Mouse (Mus musculus) midbrain, embryonic 14.5 days (tissue): ENCODE measurements around the gene Cdk5. TPM values are rescaled to one million over a fixed set of nuclear protein-coding genes. Genes with fewer than 3 reads are reported as not detected.
"Not testable (repeated sequence)": the region's sequence is repeated elsewhere in the genome, so short reads cannot be mapped to it uniquely, and the experiment has no call there.

ENCODE experiments used
- ATAC-seq: fragments of 200-750 bp; cut with Nextera tagmentation; 2 replicates; pipeline ENCODE4 v1.8.0; 2017; ENCODE audit warnings: moderate number of reproducible peaks, moderate library complexity; ENCODE audit not compliant: low FRiP score, low TSS enrichment
- DNase-seq: peaks from one replicate; pipeline ENCODE4 v3.0.0-alpha.2; 2015
- H3K27ac ChIP-seq: fragments of 300-500 bp; sonication (generic); replicated peaks from 2 replicates; pipeline ENCODE4 v1.5.1; 2014; ENCODE audit warnings: mild to moderate bottlenecking, low read depth, low read length, moderate library complexity
- H3K27me3 ChIP-seq: fragments of 300-500 bp; sonication (generic); 2 replicates; pipeline ENCODE4 v1.6.1; 2014; ENCODE audit warnings: low read length, control low read depth, mixed read lengths; ENCODE audit not compliant: control insufficient read depth, insufficient read depth
- H3K36me3 ChIP-seq: fragments of 300-500 bp; sonication (generic); 2 replicates; pipeline ENCODE4 v1.6.1; 2014; ENCODE audit warnings: low read length, control low read depth; ENCODE audit not compliant: control insufficient read depth, insufficient read depth
- H3K4me1 ChIP-seq: fragments of 300-500 bp; sonication (generic); 2 replicates; pipeline ENCODE4 v1.6.1; 2014; ENCODE audit warnings: mild to moderate bottlenecking, antibody characterized with exemption, low read length, control low read depth; ENCODE audit not compliant: control insufficient read depth, insufficient read depth
- H3K4me2 ChIP-seq: fragments of 300-500 bp; sonication (generic); 2 replicates; pipeline ENCODE4 v1.6.1; 2014; ENCODE audit warnings: mild to moderate bottlenecking, low read length, moderate library complexity
- H3K4me3 ChIP-seq: fragments of 300-500 bp; sonication (generic); replicated peaks from 2 replicates; pipeline ENCODE4 v1.5.1; 2014; ENCODE audit warnings: low read depth, low read length
- H3K9ac ChIP-seq: fragments of 300-500 bp; sonication (generic); replicated peaks from 2 replicates; pipeline ENCODE4 v1.6.1; 2014; ENCODE audit warnings: mild to moderate bottlenecking, low read length, moderate library complexity
- H3K9me3 ChIP-seq: fragments of 300-500 bp; sonication (generic); 2 replicates; pipeline ENCODE4 v1.6.1; 2016; ENCODE audit warnings: low read length, control low read depth, mixed read lengths; ENCODE audit not compliant: control insufficient read depth
- WGBS: fragments of 180-500 bp; shearing (Covaris S2); extraction: QIAGEN DNeasy Blood & Tissue Kit; methylation state at CpG from one replicate; pipeline ENCODE4 v1.1.7; 2014; 5-methylcytosine and 5-hydroxymethylcytosine counted together
- polyA plus RNA-seq: library from polyadenylated mRNA; unstranded; fragments of >200 nt; fragmentation: Nextera tagmentation; extraction: Ambion mirVana; gene quantifications from 2 replicates; pipeline ENCODE4 v1.2.1, GENCODE M21; 2014

The Cdk5 gene
- polyA plus RNA-seq, 1 experiment from 2014 or later: 110 TPM

DNA sequence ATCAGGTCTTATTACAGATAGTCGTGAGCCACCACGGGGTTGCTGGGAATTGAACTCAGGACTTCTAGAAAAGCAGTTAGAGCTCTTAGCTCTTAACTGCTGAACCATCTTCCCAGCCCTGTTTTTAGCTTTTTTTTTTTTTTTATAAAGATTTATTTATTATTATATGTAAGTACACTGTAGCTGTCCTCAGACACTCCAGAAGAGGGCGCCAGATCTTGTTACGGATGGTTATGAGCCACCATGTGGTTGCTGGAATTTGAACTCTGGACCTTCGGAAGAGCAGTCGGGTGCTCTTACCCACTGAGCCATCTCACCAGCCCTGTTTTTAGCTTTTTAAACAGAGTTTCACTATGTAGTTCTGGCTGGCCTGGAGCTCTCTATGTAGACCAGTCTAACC is 27.1 kb downstream of the Cdk5 start:
- not testable (repeated sequence) for ATAC-seq, H3K9ac ChIP-seq, H3K4me3 ChIP-seq, H3K9me3 ChIP-seq, H3K27ac ChIP-seq, DNase-seq, H3K4me2 ChIP-seq, H3K36me3 ChIP-seq, H3K27me3 ChIP-seq, H3K4me1 ChIP-seq
- WGBS: 91% methylated on average over 6 of the region's 6 CpGs

DNA sequence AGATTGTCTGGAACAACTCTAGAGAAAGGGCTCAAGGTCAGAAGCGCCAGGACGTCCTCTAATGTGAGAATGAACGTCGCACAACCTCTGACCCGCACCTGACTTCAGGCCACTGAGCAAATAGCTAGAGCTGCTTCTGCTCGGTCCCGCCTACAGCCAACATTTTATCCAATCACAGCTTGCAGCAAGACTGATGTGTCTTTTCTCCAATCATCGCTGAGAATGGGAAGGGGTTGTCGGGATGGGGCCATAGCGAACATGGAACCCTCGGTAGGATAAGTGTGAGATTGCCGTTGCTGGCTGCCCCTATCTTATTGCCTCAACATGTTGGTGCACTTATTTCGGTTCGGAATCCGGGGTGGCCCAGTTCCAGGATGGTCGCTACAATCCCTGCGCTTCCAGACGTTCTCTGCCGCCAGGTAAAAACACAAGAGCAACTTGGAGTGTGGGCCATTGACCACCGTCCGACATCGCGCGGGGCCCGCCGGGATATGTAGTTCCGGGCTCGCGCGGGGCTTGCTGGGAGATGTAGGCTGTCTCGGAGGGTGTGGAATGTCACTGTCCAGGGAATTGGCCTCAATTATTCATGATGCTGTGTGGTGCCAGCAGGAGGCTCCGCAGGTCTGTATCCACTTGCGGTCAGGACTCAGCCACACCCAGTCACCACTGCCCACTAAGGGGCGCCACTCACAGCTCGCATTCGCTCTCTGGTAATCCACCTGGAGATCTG is 29.0 kb downstream of the Cdk5 start:
- H3K9me3 ChIP-seq: no peaks in the 10 kb centered on the region

DNA sequence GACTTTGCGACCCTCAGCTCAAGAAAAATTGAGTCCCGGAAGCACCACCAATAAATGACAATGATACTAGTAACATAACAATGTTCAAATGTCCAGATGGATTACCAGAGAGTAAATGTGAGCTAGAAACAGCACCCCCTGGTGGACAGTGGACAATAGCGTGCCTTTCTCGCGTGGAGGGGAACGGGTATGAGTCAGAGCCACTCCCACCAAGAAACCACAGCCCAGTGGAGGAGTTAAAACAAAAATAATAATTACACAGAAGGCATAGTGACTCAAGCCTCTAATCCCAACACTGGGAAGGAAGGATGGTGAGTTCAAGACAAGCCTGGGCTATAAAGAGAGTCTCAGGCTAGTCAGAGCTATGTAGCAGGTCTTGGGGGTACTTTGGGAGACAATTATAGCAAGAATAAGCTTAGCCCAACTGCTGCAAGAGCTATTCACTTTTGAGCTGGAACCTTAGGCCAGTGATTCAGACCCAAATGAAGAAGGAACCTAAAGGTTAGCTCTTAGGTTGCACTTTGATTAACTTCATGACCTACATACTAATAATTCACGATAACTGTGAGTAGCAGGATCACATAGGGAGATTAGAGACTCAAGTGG is 29.8 kb downstream of the Cdk5 start, which contains the start of gene Abcb8:
Gene Abcb8, plus strand, starts transcription at position 272 of the 606 bp plus-strand sequence.
- peak within 1 kb of the TSS; percentile 55 for H3K4me3 ChIP-seq
- peak within 1 kb of the TSS; percentile 83 for H3K27ac ChIP-seq
- peaks cover 4% of the 10 kb centered on the region; the same call in 1 of the 2 replicates for H3K27me3 ChIP-seq
- peak within 1 kb of the TSS; percentile 52 for H3K9ac ChIP-seq
- H3K9me3 ChIP-seq: no peaks in the 10 kb centered on the region
- peak; percentile 86 for DNase-seq
- peaks cover 8% of the 10 kb centered on the region; the same call in 1 of the 2 replicates for H3K4me1 ChIP-seq
- WGBS: 22% methylated on average over 7 of the region's 7 CpGs
- H3K36me3 ChIP-seq: no peaks in the 10 kb centered on the region
- ATAC-seq: no peak
- peak within 1 kb of the TSS; percentile 50 for H3K4me2 ChIP-seq

More for the DNA sequence above, 29.0 kb downstream of the Cdk5 start:
- H3K4me2 ChIP-seq: peak overlapping the region; percentile 50
- H3K36me3 ChIP-seq: no peaks in the 10 kb centered on the region
- peaks cover 8% of the 10 kb centered on the region; the same call in 1 of the 2 replicates for H3K4me1 ChIP-seq
- H3K27ac ChIP-seq: peak overlapping the region; percentile 83
- no peaks in the 10 kb centered on the region for H3K27me3 ChIP-seq
- WGBS: under 1% methylated on average over 36 of the region's 36 CpGs
- peak; percentile 96 for ATAC-seq
- peak overlapping the region; percentile 55 for H3K4me3 ChIP-seq
- peak; percentile 97 for DNase-seq
- H3K9ac ChIP-seq: peak overlapping the region; percentile 52

DNA sequence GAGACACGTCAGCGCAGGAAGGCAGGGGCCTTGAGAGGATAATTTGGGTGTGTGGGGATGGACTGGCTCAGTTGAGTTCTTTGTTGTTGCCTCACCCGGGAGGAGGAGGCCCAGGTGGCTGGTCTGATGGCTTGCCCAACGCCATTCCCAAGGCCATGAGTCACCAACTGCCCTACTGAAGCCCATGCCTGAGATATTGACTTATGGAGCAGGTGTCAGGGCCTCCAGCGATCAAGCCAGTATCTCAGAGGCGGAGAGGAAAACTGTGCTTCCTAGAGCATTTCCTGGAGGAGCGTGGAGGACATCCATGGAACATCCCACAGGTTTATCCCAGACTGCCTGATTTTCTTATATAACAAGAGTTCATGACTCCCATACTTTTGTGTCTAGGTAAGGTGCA is 30.6 kb downstream of the Cdk5 start:
- no peak overlapping the region for H3K27ac ChIP-seq
- H3K9me3 ChIP-seq: no peaks in the 10 kb centered on the region
- ATAC-seq (no peak), DNase-seq (no peak)
- H3K4me1 ChIP-seq: peaks cover 14% of the 10 kb centered on the region; the same call in 1 of the 2 replicates
- no peak overlapping the region for H3K9ac ChIP-seq
- H3K4me2 ChIP-seq: no peak overlapping the region
- H3K36me3 ChIP-seq: no peaks in the 10 kb centered on the region
- WGBS: 78% methylated on average over 7 of the region's 7 CpGs
- H3K27me3 ChIP-seq: peaks cover 9% of the 10 kb centered on the region; the same call in 1 of the 2 replicates
- no peak overlapping the region for H3K4me3 ChIP-seq

DNA sequence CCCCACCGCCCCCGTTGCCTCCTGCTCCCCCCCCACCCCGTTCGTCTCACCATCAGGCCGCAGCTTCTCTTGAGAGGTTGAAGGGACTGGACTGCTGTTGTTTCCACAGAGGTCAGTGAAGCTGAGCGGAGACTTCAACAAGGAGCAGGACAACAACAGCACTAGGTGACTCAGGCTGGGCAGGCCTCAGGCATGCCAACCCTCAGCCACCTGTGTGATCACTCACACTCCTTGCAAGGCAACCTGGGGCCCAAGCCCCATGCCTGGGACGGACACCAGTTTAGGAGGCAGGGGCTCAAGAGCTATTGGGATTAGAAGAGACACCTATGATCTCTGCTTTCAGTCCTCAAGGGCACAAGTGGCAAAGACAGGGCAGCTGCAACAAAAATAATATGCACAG is 31.5 kb downstream of the Cdk5 start, which contains the start of gene Atg9b:
Gene Atg9b, minus strand, starts transcription at position 280 of the 400 bp plus-strand sequence.
- no peak for DNase-seq
- H3K4me1 ChIP-seq: peaks cover 22% of the 10 kb centered on the region
- H3K4me3 ChIP-seq: no peak within 1 kb of the TSS
- no peak for ATAC-seq
- peaks cover 9% of the 10 kb centered on the region; the same call in 1 of the 2 replicates for H3K27me3 ChIP-seq
- no peaks in the 10 kb centered on the region for H3K9me3 ChIP-seq
- H3K9ac ChIP-seq: no peak within 1 kb of the TSS
- H3K4me2 ChIP-seq: no peak within 1 kb of the TSS
- WGBS: 75% methylated on average over 7 of the region's 7 CpGs
- no peak within 1 kb of the TSS for H3K27ac ChIP-seq
- no peaks in the 10 kb centered on the region for H3K36me3 ChIP-seq

DNA sequence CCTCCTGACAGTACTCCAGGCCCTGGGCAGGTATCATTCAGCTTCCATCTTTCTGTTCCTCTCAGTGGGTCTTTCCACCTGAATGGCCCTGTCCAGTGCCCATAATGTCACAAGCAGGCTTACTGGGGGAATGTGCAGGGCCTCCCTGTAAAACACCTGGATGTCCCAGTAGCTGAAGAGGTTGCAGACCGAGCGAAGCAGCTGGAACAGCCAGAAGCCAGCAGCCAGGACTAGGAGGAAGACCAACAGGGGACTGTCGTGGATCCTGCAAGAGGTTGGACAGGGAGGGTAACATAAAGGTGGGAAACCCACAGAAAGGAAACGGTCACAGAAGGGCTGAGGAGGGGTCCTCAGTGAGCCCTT is 33.7 kb downstream of the Cdk5 start:
- Histone ChIP-seq H3K4me2 (no peak overlapping the region), H3K27ac (no peak overlapping the region), H3K36me3 (no peaks in the 10 kb centered on the region), H3K9me3 (no peaks in the 10 kb centered on the region), H3K27me3 (peaks cover 16% of the 10 kb centered on the region; the same call in 1 of the 2 replicates), H3K4me1 (peaks cover 19% of the 10 kb centered on the region), H3K4me3 (no peak overlapping the region), H3K9ac (no peak overlapping the region)
- WGBS: 78% methylated on average over 4 of the region's 4 CpGs
- ATAC-seq (no peak), DNase-seq (no peak)

DNA sequence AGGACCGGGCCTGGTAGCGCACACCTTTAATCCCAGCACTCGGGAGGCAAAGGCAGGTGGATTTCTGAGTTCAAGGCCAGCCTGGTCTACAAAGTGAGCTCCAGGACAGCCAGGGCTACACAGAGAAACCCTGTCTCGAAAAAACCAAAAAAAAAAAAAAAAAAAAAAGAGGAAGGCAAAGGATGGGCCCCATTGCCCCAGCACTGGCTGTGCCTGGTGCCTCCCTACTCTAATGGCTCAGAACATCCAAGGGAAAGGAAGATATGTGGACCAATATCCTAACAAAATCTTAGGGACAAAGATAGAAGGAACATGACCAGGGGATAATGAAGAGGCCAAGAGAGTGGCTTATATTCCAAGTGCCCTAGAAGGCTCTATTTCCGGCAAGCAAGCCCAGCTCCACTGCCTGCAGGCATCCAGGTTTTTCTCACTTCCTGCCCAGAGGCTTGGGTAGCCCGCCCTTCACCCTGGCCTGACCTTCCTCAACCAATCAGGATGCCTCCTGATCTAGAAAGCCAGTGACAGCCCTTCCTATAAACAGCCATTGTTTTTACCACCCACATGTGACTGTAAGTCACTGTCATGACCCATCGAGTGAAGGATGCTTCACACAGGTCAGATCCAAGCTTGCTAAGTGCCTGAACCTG is 34.2 kb downstream of the Cdk5 start:
- no peak overlapping the region for H3K4me2 ChIP-seq
- H3K4me3 ChIP-seq: no peak overlapping the region
- no peaks in the 10 kb centered on the region for H3K36me3 ChIP-seq
- ATAC-seq: no peak
- DNase-seq: no peak
- 54% methylated on average over 6 of the region's 7 CpGs for WGBS
- H3K4me1 ChIP-seq: peaks cover 20% of the 10 kb centered on the region
- H3K27me3 ChIP-seq: peaks cover 16% of the 10 kb centered on the region; the same call in 1 of the 2 replicates
- no peak overlapping the region for H3K27ac ChIP-seq
- no peaks in the 10 kb centered on the region for H3K9me3 ChIP-seq
- no peak overlapping the region for H3K9ac ChIP-seq

DNA sequence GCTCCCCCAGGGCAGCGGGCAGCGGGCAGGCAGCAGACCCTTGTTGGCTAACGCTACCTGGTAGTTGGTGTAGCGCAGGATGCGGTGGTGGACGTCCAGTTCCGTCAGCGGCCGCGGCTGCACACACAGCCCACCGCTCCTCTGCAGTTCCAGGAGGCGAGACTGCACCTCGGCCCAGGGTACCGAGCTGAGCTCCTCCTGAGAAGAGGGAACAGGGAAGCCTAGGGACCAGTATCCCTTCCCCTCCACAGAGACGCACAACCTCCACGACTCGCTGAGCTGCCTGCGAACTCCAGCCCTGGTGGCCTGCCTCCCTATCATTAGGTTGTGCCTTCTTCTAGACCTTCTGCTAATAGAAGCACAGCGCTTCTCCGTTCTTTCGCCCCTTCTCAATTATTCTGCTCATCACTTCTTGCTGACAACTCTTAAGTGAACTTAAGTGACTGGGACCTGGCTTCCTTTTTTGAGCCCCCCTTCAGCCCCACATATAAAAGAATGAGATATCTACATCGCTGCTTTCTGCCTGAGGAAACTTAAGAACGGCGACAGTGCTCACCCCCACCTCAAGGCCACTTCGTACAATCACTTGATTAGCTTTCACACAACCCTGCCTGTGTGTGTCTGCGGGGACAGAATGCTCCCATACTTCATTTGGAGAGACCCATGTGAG is 34.9 kb downstream of the Cdk5 start:
- H3K9ac ChIP-seq: peak overlapping the region; percentile 56
- H3K9me3 ChIP-seq: no peaks in the 10 kb centered on the region
- WGBS: 21% methylated on average over 26 of the region's 26 CpGs
- peaks cover 19% of the 10 kb centered on the region for H3K4me1 ChIP-seq
- H3K27me3 ChIP-seq: peaks cover 16% of the 10 kb centered on the region; the same call in 1 of the 2 replicates
- peak overlapping the region; percentile 43 for H3K4me3 ChIP-seq
- H3K27ac ChIP-seq: no peak overlapping the region
- no peak for DNase-seq
- H3K36me3 ChIP-seq: no peaks in the 10 kb centered on the region
- no peak for ATAC-seq
- H3K4me2 ChIP-seq: peak overlapping the region; percentile 92
